In the genomic region with DNA sequence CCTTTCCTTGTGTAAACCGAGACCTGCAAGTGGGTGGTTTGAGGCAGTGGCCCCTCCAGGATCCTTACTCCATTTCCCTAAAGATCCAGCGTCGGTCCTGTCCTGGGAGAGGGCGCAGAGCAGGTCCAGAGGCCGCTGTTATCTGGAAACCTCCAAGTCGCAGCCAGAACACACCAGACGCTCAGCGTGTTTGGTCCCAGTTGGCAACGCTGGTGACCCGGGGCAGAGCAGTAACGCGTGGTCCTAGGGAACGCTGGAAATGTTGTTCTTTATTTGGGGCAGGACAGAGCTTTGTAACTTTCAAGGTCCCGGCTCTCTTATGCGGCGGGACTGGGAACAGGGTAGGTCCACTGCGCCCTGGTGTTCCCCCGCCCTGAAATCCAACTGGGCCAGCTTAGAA, we compare ENCODE assay signal across 9 mouse cellular contexts. TPM values are rescaled to one million over a fixed set of nuclear protein-coding genes. Genes with fewer than 3 reads are reported as not detected.
DNase-seq lines count a peak whose midpoint lies in the region; ATAC-seq and TF ChIP-seq lines count a peak whose summit lies in the region.
"Had no signal": no experiment of that assay in that cellular context is flagged by ENCODE, and none has a peak within 500 bp of the region (broad histone marks: within the 10 kb centered on the region; RNA-seq: fewer than 3 reads in every experiment).

No protein-coding gene starts in this region.

- TF ChIP-seq POLR2A in cerebellum, adult 2 months (IDR thresholded peaks at IDR 0.05; ENCODE audit: borderline replicate concordance, insufficient read depth, low read length): no peak

- H3K9me3 ChIP-seq in limb, embryonic 10.5 days (replicated peaks): no peaks in the 10 kb centered on the region
- no peaks in the 10 kb centered on the region for H3K9me3 ChIP-seq in neural tube, embryonic 15.5 days (replicated peaks)

- no peaks in the 10 kb centered on the region for H3K36me3 ChIP-seq in limb, embryonic 10.5 days
- H3K36me3 ChIP-seq in neural tube, embryonic 15.5 days: no peaks in the 10 kb centered on the region

- DNase-seq in cerebellum, adult 2 months: no peak
- no peak for DNase-seq in cerebellum, adult 9-10 months
- DNase-seq in thymus, postnatal 0 days (ENCODE audit: low spot score): peak; percentile 12
- no peak for DNase-seq in thymus, postnatal 10 days (ENCODE audit: low spot score in 2 of 2)
- DNase-seq in limb, embryonic 10.5 days (ENCODE audit: low spot score): peak; percentile 57
- DNase-seq in adrenal gland, postnatal 14 days: no peak
- DNase-seq in retina, postnatal 1 day: no peak

- no peaks in the 10 kb centered on the region for H3K27me3 ChIP-seq in cerebellum, adult 2 months (ENCODE audit: control insufficient read depth, insufficient read depth, low read length)
- peaks cover 76% of the 10 kb centered on the region for H3K27me3 ChIP-seq in limb, embryonic 10.5 days (ENCODE audit: low read depth, poor library complexity, severe bottlenecking)
- peaks cover 52% of the 10 kb centered on the region for H3K27me3 ChIP-seq in neural tube, embryonic 15.5 days (replicated peaks)

- 7% methylated on average over 18 of the region's 18 CpGs for WGBS in cerebellum, adult 2 months
- WGBS in limb, embryonic 10.5 days: 4% methylated on average over 18 of the region's 18 CpGs
- 3% methylated on average over 18 of the region's 18 CpGs for WGBS in neural tube, embryonic 15.5 days

- H3K27ac ChIP-seq in cerebellum, adult 2 months (ENCODE audit: insufficient read depth, low read length): no peak overlapping the region; the same call in 1 of the 2 replicates
- peak overlapping the region; percentile 91 for H3K27ac ChIP-seq in limb, embryonic 10.5 days
- H3K27ac ChIP-seq in neural tube, embryonic 15.5 days (replicated peaks): no peak overlapping the region

- peak overlapping the region; percentile 36 for H3K9ac ChIP-seq in neural tube, embryonic 15.5 days (replicated peaks)

- TF ChIP-seq CTCF in cerebellum, adult 2 months (IDR thresholded peaks at IDR 0.05; ENCODE audit: borderline replicate concordance, insufficient read depth, low read depth, low read length): no peak

- H3K4me1 ChIP-seq in cerebellum, adult 2 months (ENCODE audit: control insufficient read depth, insufficient read depth, low read length): no peaks in the 10 kb centered on the region
- peaks cover 54% of the 10 kb centered on the region for H3K4me1 ChIP-seq in limb, embryonic 10.5 days
- H3K4me1 ChIP-seq in neural tube, embryonic 15.5 days: peaks cover 28% of the 10 kb centered on the region

- peak overlapping the region; percentile 53 for H3K4me3 ChIP-seq in cerebellum, adult 2 months (replicated peaks; ENCODE audit: insufficient read depth, low read depth, low read length)
- H3K4me3 ChIP-seq in limb, embryonic 10.5 days: peak overlapping the region; percentile 88
- H3K4me3 ChIP-seq in neural tube, embryonic 15.5 days (replicated peaks): peak overlapping the region; percentile 53

- no peak for ATAC-seq in neural tube, embryonic 15.5 days (ENCODE audit: low FRiP score)

- peak overlapping the region; percentile 93 for H3K4me2 ChIP-seq in neural tube, embryonic 15.5 days

RNA-seq across cellular contexts. Expression of gene Tmem63a, which starts 0.4 kb away (rescaled TPM):
- 87.8 and 117 TPM in 2 replicates for polyA plus RNA-seq in cerebellum, adult 2 months (2012; rRNA removed)
- 13.8 and 14.4 TPM in 2 replicates for polyA plus RNA-seq in thymus, postnatal 0 days (2015; fragmentation: Nextera tagmentation; extraction: Ambion mirVana)
- 2.9 and 6.2 TPM in 2 replicates for polyA plus RNA-seq in limb, embryonic 10.5 days (2016; fragmentation: Nextera tagmentation; extraction: Ambion mirVana)
- 2.5 and 5.4 TPM in 2 replicates for polyA plus RNA-seq in neural tube, embryonic 15.5 days (2015; fragmentation: Nextera tagmentation; extraction: Ambion mirVana)
- total RNA-seq in adrenal gland, postnatal 14 days (2021): 44.4 and 56.2 TPM in 2 replicates

RNA-seq across cellular contexts. Expression of gene Lefty1, which starts 6.9 kb away (rescaled TPM):
- polyA plus RNA-seq in cerebellum, adult 2 months (2012; rRNA removed): 3.6 and 3.7 TPM in 2 replicates
- 1.7 and 2.9 TPM in 2 replicates for polyA plus RNA-seq in thymus, postnatal 0 days (2015; fragmentation: Nextera tagmentation; extraction: Ambion mirVana)
- polyA plus RNA-seq in limb, embryonic 10.5 days (2016; fragmentation: Nextera tagmentation; extraction: Ambion mirVana): 0.23 and 0.33 TPM in 2 replicates
- 0.22 and 0.23 TPM in 2 replicates for polyA plus RNA-seq in neural tube, embryonic 15.5 days (2015; fragmentation: Nextera tagmentation; extraction: Ambion mirVana)
- 1.3 and 1.6 TPM in 2 replicates for total RNA-seq in adrenal gland, postnatal 14 days (2021)

RNA-seq across cellular contexts. Expression of gene Pycr2, which starts 37.6 kb away (rescaled TPM):
- 40.2 and 46.8 TPM in 2 replicates for polyA plus RNA-seq in cerebellum, adult 2 months (2012; rRNA removed)
- polyA plus RNA-seq in thymus, postnatal 0 days (2015; fragmentation: Nextera tagmentation; extraction: Ambion mirVana): 142 and 147 TPM in 2 replicates
- 163 and 166 TPM in 2 replicates for polyA plus RNA-seq in limb, embryonic 10.5 days (2016; fragmentation: Nextera tagmentation; extraction: Ambion mirVana)
- polyA plus RNA-seq in neural tube, embryonic 15.5 days (2015; fragmentation: Nextera tagmentation; extraction: Ambion mirVana): 73.7 and 80.6 TPM in 2 replicates
- 29.9 and 38.0 TPM in 2 replicates for total RNA-seq in adrenal gland, postnatal 14 days (2021)

RNA-seq across cellular contexts. Expression of gene Lefty2, which starts 48.8 kb away (rescaled TPM):
- 0.18 TPM in 1 of 2 replicates, not detected in the other for polyA plus RNA-seq in cerebellum, adult 2 months (2012; rRNA removed)
- polyA plus RNA-seq in thymus, postnatal 0 days (2015; fragmentation: Nextera tagmentation; extraction: Ambion mirVana): 0.86 and 0.98 TPM in 2 replicates
- polyA plus RNA-seq in limb, embryonic 10.5 days (2016; fragmentation: Nextera tagmentation; extraction: Ambion mirVana): not detected in 2 replicates
- polyA plus RNA-seq in neural tube, embryonic 15.5 days (2015; fragmentation: Nextera tagmentation; extraction: Ambion mirVana): 1.9 and 3.0 TPM in 2 replicates
- 0.30 TPM in 1 of 2 replicates, not detected in the other for total RNA-seq in adrenal gland, postnatal 14 days (2021)
- total RNA-seq: heart, adult 18-20 months had no signal

Comparison
In these comparisons a context has a peak if more than half of its experiments do, and no peak if none do; other contexts are left out.
1. DNase-seq: peak in thymus, postnatal 0 days (single experiment) and limb, embryonic 10.5 days (single experiment); none in cerebellum, adult 2 months (0 of 2), cerebellum, adult 9-10 months (single experiment), thymus, postnatal 10 days (0 of 2), adrenal gland, postnatal 14 days (single experiment) and retina, postnatal 1 day (single experiment).
2. Peak in every context shown above with its lines, with median percentiles within 50 percentile points of each other: H3K4me3 ChIP-seq.